Mouse (Mus musculus): ENCODE results near the gene Clmn.

- TF ChIP-seq CTCF (IDR thresholded peaks at IDR 0.05; ENCODE audit: extremely low read depth, insufficient read depth, insufficient read length, insufficient replicate concordance) = no peak
- no peak for TF ChIP-seq POLR2A (IDR thresholded peaks at IDR 0.05; ENCODE audit: low read depth, low read length)
Measured at GRCm38 (mm10) chr12:104858732-104859131, 6.1 kb downstream of the Clmn start.

Measured in spleen, adult 2 months (tissue).